Mouse (Mus musculus) G1E (cell line): ENCODE results near the gene Cobll1. TPM values are rescaled to one million over a fixed set of nuclear protein-coding genes. Genes with fewer than 3 reads are reported as not detected.

Source experiments
- ATAC-seq: 2 replicates; pipeline ENCODE4 v1.8.0; 2016; ENCODE audit warnings: mild to moderate bottlenecking; ENCODE audit not compliant: insufficient number of reproducible peaks, poor library complexity, low FRiP score, severe bottlenecking; ENCODE audit errors: extremely low read depth
- DNase-seq: peaks from one replicate; pipeline ENCODE4 v3.0.0; 2012; ENCODE audit warnings: low spot score
- H3K27me3 ChIP-seq: 2 replicates; pipeline ENCODE4 v1.6.1; 2012; ENCODE audit warnings: mild to moderate bottlenecking, low read length, inconsistent platforms; ENCODE audit not compliant: insufficient read depth
- H3K36me3 ChIP-seq: replicated peaks from 2 replicates; pipeline ENCODE3; 2012; ENCODE audit warnings: mild to moderate bottlenecking, inconsistent platforms
- H3K4me1 ChIP-seq: 2 replicates; pipeline ENCODE4 v1.6.1; 2012; ENCODE audit warnings: low read depth, low read length, inconsistent platforms, mixed read lengths; ENCODE audit not compliant: insufficient read depth
- H3K4me3 ChIP-seq: 2 replicates; pipeline ENCODE4 v1.5.1; 2012; ENCODE audit warnings: low read depth, mild to moderate bottlenecking, inconsistent platforms, low read length, moderate library complexity, mixed read lengths
- H3K9me3 ChIP-seq: replicated peaks from 2 replicates; pipeline ENCODE4 v1.6.1; 2012; ENCODE audit warnings: inconsistent platforms
- CTCF ChIP-seq: IDR thresholded peaks from 2 replicates; pipeline ENCODE4 v1.5.1; 2012; ENCODE audit warnings: low read depth, low read length, inconsistent platforms, mixed read lengths
- GATA1 ChIP-seq: IDR thresholded peaks from 2 replicates; pipeline ENCODE4 v1.6.1; 2012; ENCODE audit warnings: borderline replicate concordance, low read length, inconsistent platforms, mixed read lengths
- GATA2 ChIP-seq: IDR thresholded peaks from 2 replicates; pipeline ENCODE4 v1.6.1; 2012; ENCODE audit warnings: low read depth, low read length, inconsistent platforms, borderline replicate concordance
- POLR2AphosphoS5 ChIP-seq: IDR thresholded peaks from 2 replicates; pipeline ENCODE4 v1.6.1; 2012; ENCODE audit warnings: low read depth, low read length, inconsistent platforms; ENCODE audit not compliant: insufficient replicate concordance
- TAL1 ChIP-seq: conservative IDR thresholded peaks from 2 replicates; pipeline ENCODE4 v1.6.1; 2012; ENCODE audit warnings: low read depth, low read length, inconsistent platforms, mixed read lengths
- polyA plus RNA-seq: library from polyadenylated mRNA; stranded (reverse); fragments of >175 nt; gene quantifications from 2 replicates; pipeline ENCODE4 v1.2.3, GENCODE M21; 2012
- total RNA-seq, 2 experiments: library from RNA; stranded (forward) in 1 of 2; stranded (reverse) in 1 of 2; fragments of 200-1000 nt in 1 of 2; fragments of >200 nt in 1 of 2; fragmentation: Nextera tagmentation in 1 of 2; gene quantifications; 2 replicates each; pipeline ENCODE4 v1.2.3; 2014 to 2017

The Cobll1 gene
- total and polyA plus RNA-seq, 3 experiments, result 0.11 to 1.9 TPM; not detected in 1

DNA sequence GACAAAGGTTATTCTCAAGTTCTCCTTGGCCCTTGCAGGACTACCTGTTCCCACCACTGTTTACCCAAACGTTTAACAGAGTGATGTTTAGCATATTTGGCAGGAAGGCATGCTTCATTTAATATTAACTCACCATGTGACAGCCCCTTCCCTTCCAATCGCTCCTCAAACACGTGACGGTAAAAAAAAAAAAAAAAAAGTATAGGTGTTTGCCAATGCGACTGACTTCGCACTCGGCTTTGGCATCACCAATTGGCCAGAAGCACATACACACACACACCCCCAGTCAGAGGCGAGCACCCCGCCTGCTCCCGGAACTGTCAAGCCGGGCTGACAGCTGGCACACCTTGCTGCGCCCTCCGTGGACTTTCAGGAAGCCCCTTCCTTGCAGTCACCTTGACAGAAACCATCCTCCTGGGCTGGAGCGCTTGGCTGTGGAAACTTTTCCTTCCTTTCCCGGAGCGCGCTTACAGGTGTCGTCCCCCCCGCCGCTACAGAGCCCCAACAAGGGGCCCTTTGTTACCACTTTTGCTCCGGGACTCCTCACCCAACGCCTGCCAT lies 1.5 kb downstream of the Cobll1 start:
- Histone ChIP-seq H3K4me3 (no peak overlapping the region), H3K27me3 (no peaks in the 10 kb centered on the region), H3K4me1 (no peaks in the 10 kb centered on the region), H3K36me3 (no peaks in the 10 kb centered on the region), H3K9me3 (peaks cover 28% of the 10 kb centered on the region)
- ATAC-seq, result no peak
- no peak for DNase-seq
- TF ChIP-seq CTCF (no peak), GATA2 (no peak), TAL1 (no peak), POLR2AphosphoS5 (no peak), GATA1 (no peak)

DNA sequence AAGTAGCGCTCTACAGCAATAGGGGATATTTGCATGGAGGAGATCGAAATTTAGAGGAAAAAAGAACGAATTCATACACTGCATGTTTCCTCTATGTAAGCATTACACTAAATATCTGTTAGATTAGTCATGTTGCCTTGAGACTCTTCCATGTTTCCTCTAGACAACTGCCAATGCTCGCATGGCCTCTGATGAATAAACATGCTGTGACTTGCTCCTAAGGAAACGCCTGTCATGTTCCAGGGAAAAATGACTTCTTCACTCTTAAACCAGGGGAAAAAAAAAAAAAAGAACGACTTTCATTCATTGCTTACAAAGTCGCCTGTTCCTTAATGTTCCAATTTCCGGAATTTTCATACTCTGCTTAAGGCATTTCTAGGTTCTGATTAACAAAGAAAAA lies 2.1 kb downstream of the Cobll1 start:
- Histone ChIP-seq H3K4me3 (no peak overlapping the region), H3K27me3 (no peaks in the 10 kb centered on the region), H3K36me3 (no peaks in the 10 kb centered on the region), H3K9me3 (peaks cover 28% of the 10 kb centered on the region), H3K4me1 (no peaks in the 10 kb centered on the region)
- DNase-seq (no peak), ATAC-seq (no peak)
- TF ChIP-seq TAL1 (no peak), CTCF (no peak)

DNA sequence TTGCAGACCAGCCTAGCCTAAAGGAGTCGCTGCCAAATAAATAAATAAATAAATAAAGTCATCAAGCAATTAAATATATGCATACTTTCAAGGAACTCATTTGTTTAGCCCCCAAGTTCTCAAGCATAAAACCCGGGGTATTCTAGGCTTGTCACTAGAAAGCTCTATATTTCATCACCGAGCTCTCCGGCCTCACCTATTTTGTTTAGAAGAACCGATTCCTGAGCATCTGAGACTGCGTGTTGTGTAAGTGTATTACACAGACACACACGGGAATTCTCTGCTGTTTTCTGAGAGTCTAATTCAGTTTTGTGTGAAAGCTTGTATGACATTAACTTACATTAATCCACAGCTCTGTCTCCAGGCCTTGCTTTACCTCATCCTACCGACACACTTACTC lies 2.6 kb downstream of the Cobll1 start:
- TF ChIP-seq GATA2 (no peak), CTCF (no peak), POLR2AphosphoS5 (no peak), TAL1 (no peak), GATA1 (no peak)
- no peaks in the 10 kb centered on the region for H3K4me1 ChIP-seq
- H3K9me3 ChIP-seq, result peaks cover 28% of the 10 kb centered on the region
- no peak overlapping the region for H3K4me3 ChIP-seq
- H3K27me3 ChIP-seq, result no peaks in the 10 kb centered on the region
- DNase-seq, result no peak
- no peaks in the 10 kb centered on the region for H3K36me3 ChIP-seq
- ATAC-seq, result no peak

DNA sequence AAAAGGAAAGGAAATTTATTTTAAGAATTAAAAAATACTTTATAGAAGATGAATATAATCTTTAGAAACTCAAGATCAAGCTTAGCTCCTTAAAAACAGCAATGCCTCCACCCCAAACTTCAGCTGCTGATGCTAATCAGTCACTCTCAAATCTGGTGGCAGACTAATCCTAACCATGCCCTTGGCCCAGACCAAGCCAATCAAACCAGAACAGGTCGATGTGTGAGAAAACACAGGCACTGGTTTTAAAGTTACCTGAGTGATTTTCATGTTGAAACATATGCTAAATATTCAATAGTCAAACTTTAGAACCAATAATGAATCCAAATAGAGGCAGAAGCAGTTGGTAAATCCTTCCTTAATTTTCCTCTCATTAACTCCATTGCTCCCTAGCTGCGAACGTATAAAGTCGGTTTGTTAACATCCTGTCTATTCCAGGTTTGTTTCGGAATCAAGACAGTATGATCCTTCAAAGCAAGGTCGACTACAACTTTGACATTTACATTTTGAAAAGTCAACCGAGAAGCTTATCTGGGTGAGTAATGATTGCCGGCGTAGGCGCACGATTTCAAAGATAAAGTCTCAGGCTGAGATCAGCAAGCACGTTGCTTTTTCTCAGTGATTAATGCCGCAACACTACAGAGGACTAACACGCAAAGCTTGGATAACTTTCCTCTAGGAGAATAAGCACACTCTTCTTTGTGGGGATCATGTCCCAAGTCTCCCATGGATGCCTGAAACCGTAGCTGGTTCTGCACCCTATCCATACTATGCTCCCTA lies 6.3 kb downstream of the Cobll1 start:
- Histone ChIP-seq H3K36me3 (no peaks in the 10 kb centered on the region), H3K4me3 (no peak overlapping the region), H3K4me1 (no peaks in the 10 kb centered on the region), H3K27me3 (no peaks in the 10 kb centered on the region), H3K9me3 (peaks cover 13% of the 10 kb centered on the region)
- TF ChIP-seq POLR2AphosphoS5 (no peak), GATA2 (no peak)
- DNase-seq, result no peak
- ATAC-seq, result no peak

DNA sequence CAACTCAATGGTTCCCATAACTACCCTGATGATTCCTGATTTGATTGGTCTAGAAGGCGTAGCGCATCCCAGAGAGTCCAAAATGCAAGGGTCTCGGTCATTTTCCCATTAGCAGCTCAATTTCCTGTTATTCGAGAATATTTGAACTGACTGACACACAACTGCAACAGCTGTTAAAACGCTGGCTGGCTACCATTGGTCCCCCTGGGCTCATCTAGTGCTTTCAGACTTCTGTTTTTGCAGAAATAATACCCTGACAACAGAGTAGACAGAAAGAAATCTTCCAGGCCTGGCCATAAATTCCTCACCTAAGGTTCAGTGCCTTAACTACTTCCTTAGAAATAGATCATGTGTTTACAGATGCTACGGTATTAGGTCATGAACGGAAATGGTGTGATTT lies 10.8 kb downstream of the Cobll1 start:
- DNase-seq (no peak), ATAC-seq (no peak)
- peaks cover 17% of the 10 kb centered on the region for H3K9me3 ChIP-seq
- no peak for TF ChIP-seq POLR2AphosphoS5
- no peak for TF ChIP-seq GATA2
- TF ChIP-seq TAL1, result no peak
- no peak for TF ChIP-seq CTCF
- no peak for TF ChIP-seq GATA1
- no peaks in the 10 kb centered on the region for H3K4me1 ChIP-seq
- no peaks in the 10 kb centered on the region for H3K36me3 ChIP-seq
- no peak overlapping the region for H3K4me3 ChIP-seq
- H3K27me3 ChIP-seq, result no peaks in the 10 kb centered on the region

DNA sequence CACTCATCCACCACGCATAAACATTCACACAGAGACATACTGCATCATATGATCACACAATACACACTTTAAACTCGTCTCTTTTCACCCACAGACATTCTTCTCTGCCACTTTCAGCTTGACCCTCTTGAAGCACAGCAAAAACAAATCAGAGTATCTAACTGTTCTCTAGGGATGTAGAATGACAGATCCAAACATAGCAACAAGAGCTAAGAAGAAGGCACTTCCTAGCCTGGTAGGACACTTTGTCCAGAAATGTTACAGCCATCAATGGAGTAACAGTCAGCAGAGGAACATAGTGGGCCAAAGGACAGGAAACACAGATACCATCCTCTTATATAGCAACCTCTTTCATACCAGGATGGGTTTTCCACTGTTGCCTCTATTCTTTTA lies 11.3 kb downstream of the Cobll1 start:
- Histone ChIP-seq H3K4me1 (no peaks in the 10 kb centered on the region), H3K4me3 (no peak overlapping the region), H3K27me3 (no peaks in the 10 kb centered on the region), H3K9me3 (peaks cover 22% of the 10 kb centered on the region), H3K36me3 (no peaks in the 10 kb centered on the region)
- TF ChIP-seq TAL1, result no peak
- no peak for TF ChIP-seq POLR2AphosphoS5
- ATAC-seq (no peak), DNase-seq (no peak)
